Mouse (Mus musculus): ENCODE measurements at regions not wholly inside any gene's neighbourhood (a gene's known extent, or its start where the extent isn't known, plus 50 kb on each side); places are given as distances from the start of the nearest gene placed in this dataset.
A peak's percentile ranks its signal among the peaks of the same experiment; 100 is the strongest.

GRCm38 (mm10) chr8:34239346-34239900 is 127.9 kb upstream of the Gm10131 start:
- DNase-seq (ENCODE audit: inconsistent age in 2 of 2, low spot score in 1 of 2), result no peak

DNA sequence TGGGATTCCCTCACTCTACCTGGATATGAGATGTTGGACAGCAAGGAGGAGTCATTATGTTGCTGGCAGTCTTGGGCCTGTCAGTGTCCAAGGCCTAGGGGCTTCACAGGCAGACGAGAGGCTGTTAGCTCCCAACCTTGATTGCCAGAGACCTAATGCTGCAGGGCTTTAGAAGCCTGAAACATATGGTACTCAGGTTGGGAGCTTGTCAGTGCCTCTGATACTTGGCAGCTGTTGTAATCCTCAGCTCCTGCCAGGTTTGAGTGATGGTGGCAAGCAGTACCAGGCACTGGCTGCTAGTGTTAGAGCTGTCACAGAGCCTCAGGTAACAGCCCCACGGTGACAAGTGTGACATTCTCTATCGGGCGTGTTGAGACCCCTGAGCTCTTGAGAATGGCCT is 122.2 kb upstream of the Gm10131 start:
- no peak for DNase-seq (ENCODE audit: inconsistent age in 2 of 2, low spot score in 1 of 2)

DNA sequence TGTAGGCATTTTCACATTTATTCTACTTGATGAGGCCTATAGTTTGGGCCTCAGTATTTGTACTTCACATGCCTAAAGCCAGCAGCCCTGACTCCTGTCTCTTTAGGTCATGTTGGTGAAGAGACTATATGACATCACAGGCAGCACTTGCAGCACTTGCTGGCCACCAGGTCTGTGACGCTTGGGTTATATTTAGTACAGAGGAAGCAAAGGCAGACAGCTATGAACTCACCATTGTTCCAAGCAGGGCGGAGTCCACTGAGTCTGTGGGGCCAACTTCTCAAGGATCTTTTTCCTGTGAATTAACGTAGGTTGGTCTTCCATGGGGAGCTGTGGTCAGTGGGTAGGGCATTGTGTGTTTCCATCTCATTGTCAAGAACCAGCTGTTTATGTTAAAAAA is 117.9 kb upstream of the Gm10131 start:
- DNase-seq (ENCODE audit: inconsistent age in 2 of 2, low spot score in 1 of 2), result peak in 1 of 2 experiments; percentile 28

DNA sequence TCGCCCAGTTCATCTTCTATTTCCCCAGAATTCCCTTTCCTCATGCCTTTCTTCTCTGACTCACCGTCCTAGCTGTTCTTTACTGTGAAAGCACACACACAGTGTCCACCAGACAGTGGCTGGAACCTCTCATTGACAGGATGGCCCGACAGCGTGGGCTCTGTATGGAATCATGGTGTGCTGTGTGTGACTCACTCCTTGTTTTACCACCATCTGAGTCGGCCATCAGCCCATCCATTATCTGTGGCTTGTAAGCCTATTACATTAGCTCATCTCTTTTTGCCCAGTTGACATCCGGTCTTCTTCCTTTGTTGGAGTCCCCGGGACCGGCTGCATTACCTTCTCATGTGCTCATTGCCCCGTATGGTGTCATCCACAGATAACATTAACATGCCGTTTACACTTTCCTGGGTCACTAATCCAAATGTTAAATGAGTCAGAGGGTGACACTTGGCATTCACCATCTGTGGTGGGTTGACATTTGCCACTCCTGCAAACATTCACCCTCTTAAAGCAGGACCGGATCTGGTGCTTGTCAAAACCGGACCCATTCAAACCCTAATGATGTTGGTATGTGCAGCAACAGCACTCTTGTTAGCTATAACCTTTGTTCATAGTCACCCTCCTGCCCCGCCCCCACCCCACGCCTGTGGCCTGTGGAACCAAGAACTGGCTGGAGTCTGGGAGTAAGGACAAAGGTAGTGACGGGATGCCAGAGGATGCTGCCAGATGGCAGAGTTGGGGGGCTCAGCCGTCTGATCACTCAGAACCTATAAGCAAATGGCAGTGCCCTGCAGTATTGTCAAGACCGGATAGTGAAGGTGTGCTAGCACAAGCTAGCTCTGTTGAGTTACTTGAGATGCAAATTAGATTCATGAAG is 113.7 kb upstream of the Gm10131 start:
- peak in 1 of 2 experiments; percentile 27 for DNase-seq (ENCODE audit: inconsistent age in 2 of 2, low spot score in 1 of 2)

DNA sequence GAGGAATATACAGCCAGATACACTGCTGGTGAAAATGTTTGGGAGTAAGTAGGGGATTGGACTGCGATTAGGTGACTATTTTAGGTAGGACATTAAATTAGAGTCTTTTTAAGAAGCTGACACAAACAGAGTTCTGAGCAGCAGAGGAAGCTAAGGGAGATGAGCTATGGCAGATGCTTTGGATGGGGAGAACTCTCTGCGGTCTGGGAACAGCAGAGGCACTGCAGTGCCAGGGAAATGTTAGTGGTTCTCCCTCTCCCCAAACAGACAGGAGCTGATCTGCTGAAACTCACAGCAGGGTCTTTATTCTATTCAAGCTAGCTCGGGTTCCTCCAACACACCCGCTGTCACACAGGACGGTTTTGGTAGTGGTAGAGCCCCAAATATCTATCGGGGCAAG is 110.7 kb upstream of the Gm10131 start:
- DNase-seq (ENCODE audit: inconsistent age in 2 of 2, low spot score in 1 of 2), result no peak
